Mouse (Mus musculus) forebrain, embryonic 15.5 days (tissue): ENCODE measurements around the gene Obscn. TPM values are rescaled to one million over a fixed set of nuclear protein-coding genes. Genes with fewer than 3 reads are reported as not detected.
A peak's percentile ranks its signal among the peaks of the same experiment; 100 is the strongest.

Source experiments
- ATAC-seq: fragments of 200-750 bp; cut with Nextera tagmentation; replicated peaks from 2 replicates; pipeline ENCODE4 v1.8.0; 2017; ENCODE audit warnings: mild to moderate bottlenecking, moderate TSS enrichment, moderate library complexity
- H3K27ac ChIP-seq: fragments of 300-500 bp; sonication (generic); replicated peaks from 2 replicates; pipeline ENCODE4 v1.5.1; 2015; ENCODE audit warnings: mild to moderate bottlenecking, inconsistent platforms
- H3K27me3 ChIP-seq: fragments of 300-500 bp; sonication (generic); 2 replicates; pipeline ENCODE4 v1.6.1; 2015; ENCODE audit warnings: inconsistent platforms
- H3K36me3 ChIP-seq: fragments of 300-500 bp; sonication (generic); 2 replicates; pipeline ENCODE4 v1.6.1; 2015; ENCODE audit warnings: mild to moderate bottlenecking, inconsistent platforms
- H3K4me1 ChIP-seq: fragments of 300-500 bp; sonication (generic); 2 replicates; pipeline ENCODE4 v1.6.1; 2015; ENCODE audit warnings: inconsistent platforms
- H3K4me2 ChIP-seq: fragments of 300-500 bp; sonication (generic); replicated peaks from 2 replicates; pipeline ENCODE4 v1.6.1; 2015; ENCODE audit warnings: mild to moderate bottlenecking, inconsistent platforms
- H3K4me3 ChIP-seq: fragments of 300-500 bp; sonication (generic); 2 replicates; pipeline ENCODE4 v1.5.1; 2015; ENCODE audit warnings: mild to moderate bottlenecking, inconsistent platforms
- H3K9ac ChIP-seq: fragments of 300-500 bp; sonication (generic); replicated peaks from 2 replicates; pipeline ENCODE4 v1.6.1; 2015; ENCODE audit warnings: mild to moderate bottlenecking, inconsistent platforms
- H3K9me3 ChIP-seq: fragments of 300-500 bp; sonication (generic); 2 replicates; pipeline ENCODE4 v1.6.1; 2016; ENCODE audit warnings: inconsistent platforms
- WGBS: fragments of 180-500 bp; shearing (Covaris S2); methylation state at CpG from one replicate; pipeline ENCODE4 v1.1.7; 2015; ENCODE audit warnings: mixed read lengths; 5-methylcytosine and 5-hydroxymethylcytosine counted together
- polyA plus RNA-seq: library from polyadenylated mRNA; unstranded; fragments of >200 nt; fragmentation: Nextera tagmentation; extraction: Ambion mirVana; gene quantifications from 2 replicates; pipeline ENCODE4 v1.2.1, GENCODE M21; 2015

Obscn gene
- polyA plus RNA-seq, 1 experiment from 2014 or later: 0.19 TPM

DNA sequence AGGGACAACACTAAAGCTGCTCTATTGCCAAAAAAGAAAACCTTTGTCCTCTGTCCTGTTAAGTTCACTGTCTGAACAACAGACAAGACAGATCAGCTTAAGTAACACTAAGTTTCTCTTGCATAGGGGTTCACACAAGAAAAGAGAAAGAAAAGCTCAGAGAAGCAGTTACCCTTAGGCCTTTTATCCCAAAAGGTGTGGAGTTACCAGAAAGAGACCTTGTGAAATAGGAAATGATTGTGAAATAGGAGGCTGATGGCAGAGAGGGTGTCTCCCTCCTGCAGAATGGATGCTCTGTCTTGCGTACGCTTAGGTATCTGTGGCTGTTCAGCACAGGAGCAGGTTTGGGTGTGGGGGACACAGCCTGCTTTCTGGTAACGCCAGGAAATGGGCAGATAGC is 157.0 kb downstream of the Obscn start:
- Histone ChIP-seq H3K36me3 (peaks cover 15% of the 10 kb centered on the region), H3K9me3 (no peaks in the 10 kb centered on the region), H3K4me1 (peaks cover 53% of the 10 kb centered on the region), H3K27me3 (no peaks in the 10 kb centered on the region), H3K4me2 (peak overlapping the region; percentile 98), H3K27ac (no peak overlapping the region), H3K9ac (peak overlapping the region; percentile 87), H3K4me3 (peak overlapping the region; percentile 65)
- WGBS: 80% methylated on average over 3 of the region's 3 CpGs
- no peak for ATAC-seq

DNA sequence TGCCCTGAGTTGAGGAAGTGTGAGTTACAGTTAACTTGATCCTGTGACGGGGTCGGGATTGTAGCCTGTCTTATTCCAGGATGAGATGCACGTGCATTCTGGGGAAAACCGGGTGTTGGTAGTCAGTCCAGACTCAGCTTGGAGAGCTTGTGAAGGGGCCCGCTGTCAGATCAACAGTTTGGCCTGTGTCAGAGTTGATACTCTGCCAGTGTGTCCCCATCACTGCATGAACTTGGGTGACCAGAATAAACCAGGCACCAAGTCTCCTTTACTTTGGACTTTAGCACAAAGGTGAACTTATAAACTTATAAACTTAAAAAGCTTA is 157.5 kb downstream of the Obscn start:
- peaks cover 13% of the 10 kb centered on the region for H3K36me3 ChIP-seq
- H3K9ac ChIP-seq: peak overlapping the region; percentile 87
- 2% methylated on average over 5 of the region's 5 CpGs for WGBS
- no peaks in the 10 kb centered on the region for H3K27me3 ChIP-seq
- H3K9me3 ChIP-seq: no peaks in the 10 kb centered on the region
- H3K4me2 ChIP-seq: peak overlapping the region; percentile 98
- H3K4me1 ChIP-seq: peaks cover 53% of the 10 kb centered on the region
- ATAC-seq: peak; percentile 10
- peak overlapping the region; percentile 65 for H3K4me3 ChIP-seq
- H3K27ac ChIP-seq: no peak overlapping the region

DNA sequence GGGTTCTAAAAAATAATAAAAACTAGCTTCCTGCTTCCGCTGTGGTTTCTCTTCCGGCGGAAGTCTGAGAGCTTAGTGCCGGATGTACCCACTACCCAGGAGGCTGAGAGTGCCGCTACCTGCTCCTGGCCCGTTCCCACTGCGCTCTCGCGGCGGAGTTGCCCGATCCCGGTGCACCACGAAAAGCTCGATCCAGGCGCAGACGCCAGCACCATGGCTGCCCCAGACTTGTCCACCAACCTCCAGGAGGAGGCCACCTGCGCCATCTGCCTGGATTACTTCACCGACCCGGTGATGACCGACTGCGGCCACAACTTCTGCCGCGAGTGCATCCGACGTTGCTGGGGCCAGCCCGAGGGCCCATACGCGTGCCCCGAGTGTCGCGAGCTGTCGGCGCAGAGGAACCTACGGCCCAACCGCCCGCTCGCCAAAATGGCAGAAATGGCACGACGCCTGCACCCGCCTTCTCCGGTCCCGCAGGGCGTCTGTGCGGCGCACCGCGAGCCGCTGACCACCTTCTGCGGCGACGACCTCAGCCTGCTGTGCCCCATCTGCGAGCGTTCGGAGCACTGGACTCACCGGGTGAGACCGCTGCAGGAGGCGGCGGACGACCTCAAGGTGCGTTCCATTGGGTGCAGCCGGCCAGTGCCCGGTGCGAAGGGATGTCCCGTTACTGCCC is 158.0 kb downstream of the Obscn start, which contains the start of gene Trim11:
Gene Trim11 (plus strand): TSS at position 67 of the 679 bp plus-strand sequence.
- peaks cover 12% of the 10 kb centered on the region for H3K36me3 ChIP-seq
- H3K4me1 ChIP-seq: peaks cover 53% of the 10 kb centered on the region
- peak within 1 kb of the TSS; percentile 87 for H3K9ac ChIP-seq
- H3K27ac ChIP-seq: peak within 1 kb of the TSS; percentile 71
- H3K27me3 ChIP-seq: no peaks in the 10 kb centered on the region
- peak within 1 kb of the TSS; percentile 98 for H3K4me2 ChIP-seq
- H3K4me3 ChIP-seq: peak within 1 kb of the TSS; percentile 65
- no peaks in the 10 kb centered on the region for H3K9me3 ChIP-seq
- WGBS: under 1% methylated on average over 64 of the region's 64 CpGs
- ATAC-seq: peak; percentile 87

DNA sequence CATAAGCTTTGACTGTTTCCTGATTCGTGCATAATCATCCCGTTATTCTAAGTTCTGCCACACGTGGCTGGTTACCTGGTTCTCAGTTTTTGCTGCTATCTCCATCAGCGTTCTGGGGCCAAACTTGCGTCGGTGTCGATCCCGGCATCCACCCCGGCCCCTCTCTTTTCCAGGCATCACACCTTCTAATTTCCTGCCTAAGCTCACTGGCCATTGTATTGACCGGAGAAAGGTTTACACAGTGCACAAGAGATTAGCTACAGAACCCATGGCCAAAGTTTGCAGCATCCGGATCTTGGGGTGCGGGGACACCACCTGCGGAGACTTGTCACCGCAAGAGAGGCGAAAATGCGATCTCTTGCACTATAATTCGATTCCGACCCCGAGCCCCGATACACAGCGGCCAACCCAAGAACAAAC is 158.6 kb downstream of the Obscn start:
- H3K4me1 ChIP-seq: peaks cover 53% of the 10 kb centered on the region

DNA sequence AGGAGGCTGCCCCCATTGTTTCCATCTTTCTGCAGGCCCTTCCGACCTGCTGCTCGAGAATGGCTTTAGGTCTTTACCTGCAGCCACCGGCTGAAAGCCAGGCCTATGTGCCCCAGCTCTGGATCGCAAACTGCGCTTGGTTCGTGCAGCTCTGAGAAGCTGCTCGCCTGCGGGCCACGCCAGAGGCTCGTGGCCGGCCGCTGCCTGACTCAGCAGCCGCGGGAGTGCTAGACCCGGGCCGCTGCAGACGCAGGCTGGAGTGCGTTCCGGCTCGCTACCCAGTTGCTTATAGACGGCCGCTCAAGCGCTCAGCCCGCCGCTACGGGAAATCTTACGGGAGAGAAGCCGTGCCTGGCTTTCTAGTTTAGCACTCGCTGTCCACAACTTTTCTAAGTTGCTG is 159.1 kb downstream of the Obscn start:
- peak overlapping the region; percentile 87 for H3K9ac ChIP-seq
- H3K4me1 ChIP-seq: peaks cover 52% of the 10 kb centered on the region
- WGBS: 0% methylated on average over 29 of the region's 29 CpGs
- H3K27me3 ChIP-seq: no peaks in the 10 kb centered on the region
- H3K36me3 ChIP-seq: peaks cover 4% of the 10 kb centered on the region; the same call in 1 of the 2 replicates
- no peak for ATAC-seq
- H3K9me3 ChIP-seq: no peaks in the 10 kb centered on the region
- peak overlapping the region; percentile 98 for H3K4me2 ChIP-seq
- peak overlapping the region; percentile 65 for H3K4me3 ChIP-seq
- H3K27ac ChIP-seq: peak overlapping the region; percentile 71

More for the DNA sequence above, 158.6 kb downstream of the Obscn start:
- peak; percentile 42 for ATAC-seq
- H3K36me3 ChIP-seq: peaks cover 7% of the 10 kb centered on the region; the same call in 1 of the 2 replicates
- H3K27ac ChIP-seq: peak overlapping the region; percentile 71
- peak overlapping the region; percentile 98 for H3K4me2 ChIP-seq
- peak overlapping the region; percentile 87 for H3K9ac ChIP-seq
- under 1% methylated on average over 21 of the region's 21 CpGs for WGBS
- H3K27me3 ChIP-seq: no peaks in the 10 kb centered on the region
- H3K4me3 ChIP-seq: peak overlapping the region; percentile 65
- no peaks in the 10 kb centered on the region for H3K9me3 ChIP-seq

DNA sequence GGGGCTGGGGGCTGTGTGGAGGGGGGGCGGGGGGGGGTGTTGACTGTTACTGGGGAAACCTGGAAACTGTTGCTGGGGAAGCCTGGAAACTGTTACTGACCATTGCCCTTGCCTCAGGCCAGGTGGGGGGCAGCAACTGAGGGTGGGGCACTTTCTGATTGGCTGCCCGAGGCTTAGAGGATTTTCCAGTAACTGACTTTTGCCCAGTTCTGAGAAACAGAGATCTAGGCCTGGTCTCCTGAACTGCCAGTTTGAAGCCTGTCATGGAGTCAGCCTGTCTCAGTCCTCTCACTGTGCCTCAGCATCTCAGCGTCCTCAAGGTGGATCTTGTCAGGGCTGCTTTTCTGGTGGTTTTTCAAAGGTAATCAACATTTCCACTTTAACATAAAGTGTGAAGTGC is 161.8 kb downstream of the Obscn start:
- Histone ChIP-seq H3K9ac (no peak overlapping the region), H3K4me2 (no peak overlapping the region), H3K27me3 (no peaks in the 10 kb centered on the region), H3K4me3 (no peak overlapping the region), H3K4me1 (peaks cover 26% of the 10 kb centered on the region), H3K9me3 (no peaks in the 10 kb centered on the region), H3K36me3 (peaks cover 10% of the 10 kb centered on the region; the same call in 1 of the 2 replicates), H3K27ac (no peak overlapping the region)
- no peak for ATAC-seq
- WGBS: 86% methylated on average over 3 of the region's 3 CpGs

DNA sequence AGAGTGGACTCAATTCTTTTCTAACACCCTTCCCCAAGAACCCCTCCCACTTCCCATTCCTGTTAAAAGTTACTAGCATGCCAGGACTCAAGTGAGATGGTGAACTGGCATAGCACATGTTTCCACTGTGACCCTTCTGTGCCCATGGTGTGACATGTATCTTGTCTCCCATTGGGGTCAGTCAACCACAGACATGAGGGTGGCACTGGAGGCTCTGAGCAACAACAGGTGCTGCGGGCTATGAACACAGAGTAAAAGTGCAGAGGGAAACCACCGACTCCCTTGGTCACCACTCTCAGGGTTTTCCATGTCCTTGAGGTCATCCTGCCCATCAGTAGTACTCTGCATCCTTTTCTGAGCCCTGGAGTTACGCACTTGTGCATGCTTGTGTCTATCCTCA is 164.4 kb downstream of the Obscn start:
- WGBS: 95% methylated on average over 3 of the region's 3 CpGs
- no peaks in the 10 kb centered on the region for H3K9me3 ChIP-seq
- no peak overlapping the region for H3K9ac ChIP-seq
- no peak overlapping the region for H3K4me2 ChIP-seq
- H3K4me1 ChIP-seq: peaks cover 11% of the 10 kb centered on the region
- no peaks in the 10 kb centered on the region for H3K27me3 ChIP-seq
- ATAC-seq: no peak
- H3K4me3 ChIP-seq: no peak overlapping the region
- H3K27ac ChIP-seq: no peak overlapping the region
- H3K36me3 ChIP-seq: peaks cover 13% of the 10 kb centered on the region; the same call in 1 of the 2 replicates

DNA sequence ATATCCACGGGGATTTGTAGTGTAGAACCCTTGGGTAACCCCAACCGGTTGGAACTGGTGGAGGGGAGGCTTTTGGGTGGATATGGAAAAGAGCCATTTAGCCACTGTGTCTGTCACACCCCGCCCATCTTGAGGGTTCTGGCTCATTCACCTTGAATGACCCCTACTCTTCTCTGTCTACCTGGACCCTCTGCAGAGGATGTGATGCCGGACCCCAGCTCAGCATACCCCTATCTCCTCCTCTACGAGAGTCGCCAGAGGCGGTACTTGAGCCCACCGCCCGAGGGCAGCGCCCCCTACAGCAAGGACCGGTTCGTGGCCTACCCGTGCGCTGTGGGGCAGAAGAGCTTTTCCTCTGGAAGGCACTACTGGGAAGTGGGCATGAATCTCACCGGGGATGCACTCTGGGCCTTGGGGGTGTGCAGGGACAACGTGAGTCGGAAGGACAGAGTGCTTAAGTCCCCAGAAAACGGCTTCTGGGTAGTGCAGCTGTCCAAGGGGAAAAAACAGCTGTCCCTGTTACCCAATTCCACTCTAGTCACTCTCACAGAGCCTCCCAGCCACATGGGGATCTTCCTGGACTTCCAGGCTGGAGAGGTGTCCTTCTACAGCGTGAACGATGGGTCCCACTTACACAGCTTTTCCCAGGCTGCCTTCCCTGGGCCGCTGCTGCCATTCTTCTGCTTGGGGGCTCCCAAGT is 165.2 kb downstream of the Obscn start:
- no peak for ATAC-seq
- Histone ChIP-seq H3K4me1 (peaks cover 8% of the 10 kb centered on the region), H3K9me3 (no peaks in the 10 kb centered on the region), H3K4me3 (no peak overlapping the region), H3K9ac (no peak overlapping the region), H3K4me2 (no peak overlapping the region), H3K27me3 (no peaks in the 10 kb centered on the region), H3K27ac (no peak overlapping the region), H3K36me3 (peaks cover 13% of the 10 kb centered on the region; the same call in 1 of the 2 replicates)
- 96% methylated on average over 21 of the region's 21 CpGs for WGBS

DNA sequence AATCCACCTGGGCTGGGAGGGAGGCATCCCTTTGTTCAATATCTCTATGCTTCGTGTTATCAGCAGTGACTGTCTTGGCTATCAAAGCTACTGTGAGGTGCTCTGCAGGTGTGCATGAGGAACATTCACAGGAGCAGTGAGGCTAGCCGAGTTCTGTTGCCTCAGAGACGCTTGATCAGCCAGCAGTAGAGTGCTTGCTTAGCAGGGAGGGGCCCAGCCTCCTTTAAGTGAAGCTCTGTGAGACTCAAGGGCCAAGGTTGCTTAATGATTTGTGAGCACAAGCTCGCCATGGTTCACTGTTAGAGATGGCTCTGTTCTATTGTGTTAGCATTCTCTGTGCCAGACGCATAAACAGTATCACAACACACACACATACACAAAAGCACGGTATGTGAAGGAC is 166.5 kb downstream of the Obscn start:
- no peaks in the 10 kb centered on the region for H3K9me3 ChIP-seq
- H3K4me3 ChIP-seq: no peak overlapping the region
- H3K4me1 ChIP-seq: no peaks in the 10 kb centered on the region; the same call in 1 of the 2 replicates
- no peaks in the 10 kb centered on the region for H3K27me3 ChIP-seq
- WGBS: 81% methylated on average over 6 of the region's 6 CpGs
- no peak overlapping the region for H3K9ac ChIP-seq
- ATAC-seq: no peak
- peaks cover 13% of the 10 kb centered on the region; the same call in 1 of the 2 replicates for H3K36me3 ChIP-seq
- no peak overlapping the region for H3K4me2 ChIP-seq
- no peak overlapping the region for H3K27ac ChIP-seq

DNA sequence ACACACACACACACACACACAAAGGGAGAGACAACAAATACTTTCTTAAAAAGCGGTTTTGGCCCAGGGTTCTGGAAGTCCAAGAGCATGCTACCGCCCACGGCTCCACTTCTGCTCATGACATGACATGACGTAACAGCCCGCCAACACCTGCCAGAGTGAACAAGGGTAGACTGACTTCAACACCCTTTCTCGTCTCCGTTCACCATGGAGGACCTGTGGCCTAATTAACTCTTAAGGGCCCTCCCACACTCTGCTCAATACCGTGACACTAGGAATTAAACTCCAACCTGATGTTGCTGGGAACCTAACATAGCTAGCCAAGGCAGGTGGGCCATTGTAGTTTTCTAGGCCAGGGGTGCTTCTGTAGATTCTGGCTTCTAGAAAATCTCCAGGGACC is 167.2 kb downstream of the Obscn start:
- Histone ChIP-seq H3K36me3 (peaks cover 13% of the 10 kb centered on the region; the same call in 1 of the 2 replicates), H3K4me2 (no peak overlapping the region), H3K4me1 (no peaks in the 10 kb centered on the region; the same call in 1 of the 2 replicates), H3K27ac (no peak overlapping the region), H3K27me3 (no peaks in the 10 kb centered on the region), H3K4me3 (no peak overlapping the region), H3K9me3 (no peaks in the 10 kb centered on the region), H3K9ac (no peak overlapping the region)
- ATAC-seq: no peak
- 82% methylated on average over 8 of the region's 8 CpGs for WGBS

DNA sequence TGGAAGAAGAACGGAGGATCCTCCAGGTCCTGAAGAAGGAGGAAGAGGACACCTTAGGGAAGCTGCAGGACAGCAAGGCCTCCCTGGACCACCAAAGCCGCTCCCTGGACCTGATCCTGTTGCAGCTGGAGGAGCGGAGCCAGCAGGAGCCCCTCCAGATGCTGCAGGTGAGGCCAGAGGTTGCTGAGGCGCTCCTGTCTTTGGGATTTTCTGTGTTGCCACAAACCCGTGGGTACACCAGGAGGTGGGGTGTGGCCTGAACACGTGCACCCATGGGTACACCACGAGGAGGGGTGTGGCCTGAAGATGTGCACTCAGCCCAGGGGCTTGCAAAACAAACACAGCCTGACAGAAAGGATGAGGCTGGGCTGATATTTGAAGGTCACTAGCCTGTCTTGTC is 167.7 kb downstream of the Obscn start:
- 89% methylated on average over 7 of the region's 7 CpGs for WGBS
- Histone ChIP-seq H3K27ac (no peak overlapping the region), H3K9ac (no peak overlapping the region), H3K9me3 (no peaks in the 10 kb centered on the region), H3K4me2 (no peak overlapping the region), H3K36me3 (peaks cover 13% of the 10 kb centered on the region; the same call in 1 of the 2 replicates), H3K4me3 (no peak overlapping the region), H3K4me1 (no peaks in the 10 kb centered on the region; the same call in 1 of the 2 replicates), H3K27me3 (no peaks in the 10 kb centered on the region)
- ATAC-seq: no peak

DNA sequence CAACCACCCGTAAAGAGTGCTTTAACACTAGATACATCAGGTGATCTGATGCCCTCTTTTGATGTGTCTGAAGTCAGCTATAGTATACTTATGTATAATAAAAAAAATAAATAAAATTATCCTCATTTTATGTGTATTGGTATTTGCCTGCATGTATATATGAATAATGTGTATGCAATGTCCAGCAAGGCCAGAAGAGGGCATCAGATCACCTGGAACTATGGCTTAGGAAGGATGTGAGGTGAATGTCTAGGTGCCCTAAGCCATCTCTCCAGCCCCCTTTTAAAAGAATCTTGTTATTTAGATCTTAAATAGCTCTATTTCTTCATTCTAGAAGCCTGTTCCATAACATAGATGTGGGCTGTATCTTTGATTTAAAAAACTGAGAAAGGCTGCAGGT is 168.9 kb downstream of the Obscn start:
- no peak overlapping the region for H3K4me3 ChIP-seq
- no peak overlapping the region for H3K4me2 ChIP-seq
- H3K27me3 ChIP-seq: no peaks in the 10 kb centered on the region
- H3K36me3 ChIP-seq: peaks cover 13% of the 10 kb centered on the region; the same call in 1 of the 2 replicates
- H3K9me3 ChIP-seq: no peaks in the 10 kb centered on the region
- H3K4me1 ChIP-seq: no peaks in the 10 kb centered on the region
- no peak overlapping the region for H3K9ac ChIP-seq
- 94% methylated on average over 1 of the region's 1 CpGs for WGBS
- H3K27ac ChIP-seq: no peak overlapping the region
- ATAC-seq: no peak
